Mouse (Mus musculus) cortical plate, adult 2 months (tissue): ENCODE measurements around the gene Calcoco1.

Source experiments
- CTCF ChIP-seq: fragments of 200-500 bp; IDR thresholded peaks from 2 replicates; pipeline ENCODE4 v1.5.1; 2011; ENCODE audit warnings: mild to moderate bottlenecking, control low read depth, low read length; ENCODE audit not compliant: insufficient read depth; ENCODE audit errors: extremely low read depth
- POLR2A ChIP-seq: fragments of 200-500 bp; IDR thresholded peaks from 2 replicates; pipeline ENCODE4 v1.6.1; 2011; ENCODE audit warnings: mild to moderate bottlenecking, low read length, control low read depth; ENCODE audit not compliant: insufficient read depth; ENCODE audit errors: extremely low read depth

DNA sequence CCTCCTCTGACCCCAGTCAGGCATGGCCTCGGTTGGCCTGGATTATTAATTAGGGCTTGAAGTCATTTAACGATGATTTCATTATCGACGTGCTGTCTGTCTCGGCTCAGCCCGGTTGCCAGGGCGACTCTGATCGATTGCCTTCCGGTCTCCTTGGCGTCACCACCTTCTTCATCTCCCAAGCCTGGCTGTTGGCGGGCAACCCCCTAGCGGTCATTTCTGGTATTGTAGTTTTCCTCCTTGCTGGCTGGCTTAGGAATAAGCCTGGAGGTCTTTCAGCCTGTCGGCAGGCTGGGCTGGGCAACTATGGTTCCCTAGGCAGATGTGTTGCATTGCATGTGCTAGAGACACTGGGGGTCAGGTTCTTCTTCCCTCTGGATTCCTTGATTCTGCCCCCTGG lies 31.2 kb upstream of the Calcoco1 start:
- TF ChIP-seq CTCF (peak; percentile 38; the same call in 1 of the 2 replicates), POLR2A (no peak)
